Mouse (Mus musculus): ENCODE data around the gene Txnrd2.

The Txnrd2 gene

DNA sequence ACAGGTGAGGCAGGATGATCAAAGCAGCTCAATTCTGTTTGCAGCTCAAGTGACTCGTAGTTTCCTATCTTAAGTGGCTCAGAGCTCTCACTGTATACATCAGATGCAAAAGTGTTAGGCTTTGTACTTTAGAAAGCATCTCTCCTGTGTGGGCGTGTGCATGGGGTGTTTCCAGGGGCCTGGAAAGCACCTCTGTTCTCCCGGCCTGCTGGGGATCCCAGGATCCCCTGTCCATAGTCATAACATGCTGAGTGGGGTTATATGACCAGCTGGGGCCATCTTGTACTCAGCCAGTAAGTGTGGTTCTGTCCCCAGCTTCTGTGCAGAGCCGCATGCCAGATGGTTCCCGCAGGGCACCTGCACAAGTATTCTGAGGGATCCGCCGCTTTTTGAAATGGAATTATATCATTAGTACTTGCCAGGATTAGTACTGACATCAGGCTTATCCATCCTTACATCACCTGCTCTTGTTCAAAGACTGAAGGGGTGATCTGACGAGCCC, 26.2 kb downstream of the Txnrd2 start:
- DNase-seq, result peak in 1 of 2 experiments; percentile 36

DNA sequence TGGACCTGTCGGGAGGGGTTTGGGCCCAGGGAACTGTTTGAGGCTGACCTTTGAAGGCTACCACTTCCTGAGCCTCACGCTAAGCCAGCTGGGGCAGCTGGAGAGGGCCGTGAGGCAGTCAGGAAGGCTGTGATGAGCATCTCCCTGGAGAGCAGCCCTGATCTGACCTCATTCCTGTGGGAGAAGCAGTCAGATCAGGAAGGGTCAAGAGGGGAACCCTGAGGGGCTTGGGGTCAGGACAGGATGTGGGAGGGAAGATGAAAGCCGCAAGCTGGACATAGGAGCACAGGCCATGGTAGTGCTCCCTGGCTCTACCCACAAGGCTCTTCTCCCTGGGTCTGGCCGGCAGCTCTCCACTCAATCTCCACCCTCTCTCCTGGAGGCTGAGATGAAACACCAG, 27.7 kb downstream of the Txnrd2 start:
- DNase-seq, result no peak

DNA sequence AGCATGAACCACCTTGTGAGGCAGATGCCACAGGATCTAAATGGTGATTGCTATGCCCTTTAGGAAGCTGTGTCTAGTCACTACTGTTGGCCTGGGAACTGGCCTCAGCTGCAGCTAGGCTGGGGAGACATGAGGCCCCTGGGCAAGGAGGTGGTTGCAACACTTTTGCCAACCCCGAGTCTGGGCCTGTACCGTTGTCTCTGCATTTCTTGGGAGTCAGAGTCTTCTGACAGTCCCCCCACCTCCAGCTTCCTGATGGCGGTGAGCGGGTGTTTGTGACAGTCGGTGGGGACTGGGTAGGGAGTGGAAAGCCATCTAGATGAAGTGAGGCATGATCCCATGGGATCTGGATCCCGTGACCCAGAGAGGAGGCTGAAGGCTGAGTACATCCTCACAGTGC, 29.2 kb downstream of the Txnrd2 start:
- DNase-seq, result no peak

- no peak for DNase-seq
These were observed 32.5 kb downstream of the Txnrd2 start for GRCm38 (mm10) chr16:18458661-18459060.

- DNase-seq, result peak in 1 of 2 experiments; percentile 22
These were observed 33.3 kb downstream of the Txnrd2 start for GRCm38 (mm10) chr16:18459335-18459954.

GRCm38 (mm10) chr16:18459955-18460370, 33.8 kb downstream of the Txnrd2 start:
- peak in 1 of 2 experiments; percentile 26 for DNase-seq

DNA sequence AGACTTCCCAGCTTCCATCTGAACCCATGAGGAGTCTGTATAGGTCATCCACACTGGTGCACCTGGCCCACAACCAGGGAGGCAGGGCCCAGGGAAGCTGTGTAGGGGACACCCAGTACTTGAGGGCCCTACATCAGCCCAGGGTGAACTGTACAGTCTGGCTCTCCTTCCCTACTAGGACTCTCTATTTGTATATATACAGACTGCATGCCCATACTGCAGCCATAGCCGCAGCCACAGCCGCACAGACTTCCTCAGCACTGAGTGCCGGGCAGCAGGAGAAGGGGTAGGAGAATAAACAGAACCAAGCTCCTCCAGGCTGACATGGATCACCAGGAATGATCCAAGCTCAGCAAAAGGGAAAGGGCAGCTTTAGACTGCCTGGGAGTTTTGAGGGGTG, 34.6 kb downstream of the Txnrd2 start:
- no peak for DNase-seq

DNA sequence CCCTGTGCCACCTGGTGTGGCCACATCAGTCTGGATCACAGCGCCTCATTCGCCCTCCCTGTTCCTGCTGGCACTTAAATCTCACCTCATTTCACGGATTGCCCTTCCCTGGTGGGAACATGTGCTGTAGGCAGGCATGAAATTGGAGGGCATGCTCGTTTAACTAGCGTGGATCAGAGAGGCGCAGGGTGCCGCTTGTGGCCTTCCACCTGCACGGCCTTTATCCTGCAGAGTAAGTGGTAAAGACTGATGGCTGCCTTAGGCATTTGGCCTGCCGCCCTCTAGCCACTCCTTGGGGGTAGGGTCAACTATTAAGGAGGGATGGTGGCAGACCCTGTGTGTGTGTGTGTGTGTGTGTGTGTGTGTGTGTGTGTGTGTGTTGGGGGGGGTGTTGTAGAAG, 35.8 kb downstream of the Txnrd2 start:
- DNase-seq, result no peak

DNA sequence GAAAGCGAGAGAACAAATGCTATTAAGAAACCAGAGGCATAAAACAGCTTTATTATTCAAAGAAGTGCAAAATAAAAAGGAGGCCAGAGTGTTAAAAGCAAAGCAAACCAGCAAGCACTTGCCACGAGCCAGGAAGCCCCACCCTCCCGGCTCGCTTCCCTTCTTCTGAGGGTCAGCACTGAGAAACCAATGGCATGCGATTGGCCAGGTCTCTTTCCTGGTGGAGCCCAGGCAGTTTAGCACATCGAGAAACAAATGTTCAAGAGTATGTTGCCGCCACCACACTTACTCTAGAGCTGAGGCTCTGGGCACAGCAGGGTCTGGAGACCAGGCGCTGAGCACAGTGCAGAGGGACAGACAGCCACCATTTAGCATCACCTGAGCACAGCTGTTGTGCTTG, 36.4 kb downstream of the Txnrd2 start:
- DNase-seq, result no peak

- peak in 1 of 2 experiments; percentile 28 for DNase-seq
These were observed 38.1 kb downstream of the Txnrd2 start for GRCm38 (mm10) chr16:18464271-18464670.

DNA sequence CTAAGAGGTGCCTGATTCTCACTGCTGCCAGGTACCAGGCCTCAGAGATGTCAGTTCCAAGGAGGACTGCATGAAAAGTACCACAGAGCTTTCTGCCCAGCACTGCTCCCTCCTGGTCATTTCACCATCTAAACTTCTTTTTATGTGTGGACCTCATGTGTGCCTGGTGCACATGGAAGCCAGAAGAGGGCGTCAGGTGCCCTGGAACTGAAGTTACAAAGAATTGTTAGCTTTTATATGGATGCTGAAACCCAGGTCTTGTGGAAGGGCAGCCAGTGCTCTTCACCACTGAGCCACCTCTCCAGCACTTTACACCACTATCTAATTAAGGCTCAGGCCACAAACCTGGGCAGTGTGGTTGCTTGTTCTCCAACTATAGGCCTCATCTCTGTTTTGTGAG, 44.6 kb downstream of the Txnrd2 start:
- DNase-seq, result no peak

DNA sequence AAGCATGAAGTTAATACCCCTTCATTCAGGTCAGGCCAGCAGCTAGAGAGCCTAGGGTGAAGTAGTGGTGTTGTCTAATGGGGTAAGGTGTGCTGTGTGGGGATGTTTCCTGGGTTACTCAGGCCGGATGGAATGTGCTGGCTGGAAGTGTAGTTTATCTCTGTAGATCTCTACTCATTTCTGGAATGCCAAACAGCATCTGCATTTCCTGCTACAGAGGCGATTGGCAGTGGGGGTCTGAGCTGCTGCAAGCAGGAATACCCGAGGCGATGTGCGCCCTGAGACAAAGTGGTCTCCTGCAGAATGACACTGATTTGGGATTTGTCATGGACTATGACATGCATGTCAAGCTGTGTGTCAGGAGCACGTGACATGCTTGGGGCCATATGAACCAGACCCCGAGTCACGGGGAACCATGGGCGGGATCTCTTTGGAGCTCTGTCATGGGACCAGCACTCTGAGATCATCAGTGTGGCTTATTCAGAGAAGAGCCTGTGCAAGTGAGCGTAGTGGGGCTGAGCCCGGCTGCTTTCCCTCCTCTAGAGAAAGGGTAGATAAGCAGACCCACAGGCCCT, 45.3 kb downstream of the Txnrd2 start:
- DNase-seq, result peak in 1 of 2 experiments; percentile 1

DNA sequence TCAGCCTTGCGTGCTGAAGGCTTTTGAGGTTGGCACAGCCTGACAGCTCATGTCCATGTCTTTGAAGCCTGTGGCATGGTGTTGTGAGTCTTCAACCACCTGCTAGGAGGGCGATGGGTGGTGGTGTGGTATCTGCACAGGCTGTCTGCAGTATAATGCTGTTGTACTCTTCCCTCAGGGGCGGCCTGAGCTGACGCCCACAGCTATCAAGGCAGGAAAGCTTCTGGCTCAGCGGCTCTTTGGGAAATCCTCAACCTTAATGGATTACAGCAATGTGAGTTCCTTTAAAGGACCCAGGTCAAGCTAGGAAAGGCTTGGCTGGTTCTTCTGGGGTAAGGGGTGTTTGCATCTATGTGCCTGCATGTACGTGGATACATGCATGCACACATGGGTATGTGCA, 45.8 kb downstream of the Txnrd2 start:
- no peak for DNase-seq

DNA sequence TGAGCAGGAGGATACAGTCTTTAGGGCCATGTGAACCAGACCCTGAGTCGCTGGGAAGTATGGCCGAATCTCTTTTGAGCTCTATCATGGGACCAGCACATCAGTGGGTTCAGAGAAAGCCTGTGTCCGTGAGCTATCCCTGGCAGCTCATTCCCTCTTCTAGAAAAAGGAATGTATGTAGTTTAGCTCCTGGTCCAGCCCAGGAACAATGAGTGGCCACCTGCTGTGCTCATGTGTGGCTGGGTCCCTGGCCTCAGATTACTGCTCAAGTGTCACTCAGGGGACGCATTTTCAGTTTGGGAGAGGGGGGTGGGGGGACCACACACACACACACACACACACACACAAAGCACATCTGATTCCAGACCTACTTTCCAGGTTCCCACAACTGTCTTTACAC, 46.2 kb downstream of the Txnrd2 start:
- DNase-seq, result no peak

DNA sequence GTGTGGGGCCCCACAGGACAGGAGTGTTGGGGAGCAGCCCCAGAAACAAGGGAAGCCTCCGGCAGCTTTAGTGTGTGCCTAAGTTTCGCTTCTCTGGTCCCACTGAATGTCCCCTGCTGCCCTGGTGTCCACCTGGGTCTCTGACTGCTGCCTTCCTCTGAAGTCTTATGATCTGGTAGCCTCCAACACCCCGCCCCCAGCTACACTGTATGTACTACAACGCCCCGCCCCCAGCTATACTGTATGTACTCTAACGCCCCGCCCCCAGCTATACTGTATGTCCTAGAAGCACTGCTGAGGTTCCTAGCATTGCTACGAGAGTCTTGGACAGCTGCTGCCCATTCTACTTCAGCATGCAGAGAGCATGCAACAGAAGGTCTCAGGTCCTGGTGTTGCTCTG, 46.8 kb downstream of the Txnrd2 start:
- DNase-seq, result no peak

GRCm38 (mm10) chr16:18474021-18474420, 47.8 kb downstream of the Txnrd2 start:
- DNase-seq, result no peak

DNA sequence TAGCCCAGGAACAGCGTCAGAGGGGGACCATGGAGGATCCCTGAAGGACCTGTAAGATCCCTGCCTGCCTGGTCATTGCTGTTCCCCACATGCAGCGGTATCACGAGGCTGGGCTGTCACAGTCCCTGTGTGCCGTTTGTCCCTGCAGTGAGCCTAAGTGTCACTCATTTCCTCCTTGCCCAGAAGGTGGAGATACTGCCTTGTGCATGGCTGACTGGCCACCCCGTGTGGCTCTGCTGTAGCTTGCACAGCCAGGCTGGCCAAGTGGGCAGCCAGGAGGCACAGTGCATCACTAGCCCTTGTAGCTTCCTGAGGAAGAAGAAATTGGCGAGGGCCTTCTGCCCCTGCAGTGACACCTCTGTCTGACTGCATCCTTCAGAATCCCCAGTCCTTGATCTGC, 51.8 kb downstream of the Txnrd2 start:
- peak in 1 of 2 experiments; percentile 35 for DNase-seq

DNA sequence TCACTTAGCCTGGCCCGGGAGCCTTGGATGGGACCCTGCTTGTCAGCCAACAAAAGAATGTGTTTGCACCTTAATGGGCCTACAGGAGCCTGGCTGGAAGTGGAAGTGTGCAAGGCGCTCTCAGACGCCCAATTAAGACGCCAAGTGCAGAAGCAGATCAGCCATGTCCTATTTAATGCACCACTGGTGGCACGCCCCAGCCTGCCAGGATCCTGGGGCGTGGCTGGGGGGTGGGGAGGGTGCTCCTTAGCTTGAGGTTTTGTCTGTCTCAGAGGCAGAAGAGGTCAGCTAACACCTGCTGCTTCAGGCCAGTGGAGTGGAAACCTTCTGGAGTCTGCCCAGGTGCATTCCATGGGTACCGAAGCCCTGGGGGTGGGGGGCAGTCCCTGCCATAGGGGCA, 53.5 kb downstream of the Txnrd2 start:
- DNase-seq, result no peak

- DNase-seq, result no peak
These were observed 54.8 kb downstream of the Txnrd2 start for GRCm38 (mm10) chr16:18480933-18481485.

GRCm38 (mm10) chr16:18482431-18482830, 56.2 kb downstream of the Txnrd2 start:
- DNase-seq, result no peak

- no peak for DNase-seq
These were observed 57.7 kb downstream of the Txnrd2 start for GRCm38 (mm10) chr16:18483839-18484238.

GRCm38 (mm10) chr16:18484386-18484785, 58.2 kb downstream of the Txnrd2 start:
- no peak for DNase-seq

DNA sequence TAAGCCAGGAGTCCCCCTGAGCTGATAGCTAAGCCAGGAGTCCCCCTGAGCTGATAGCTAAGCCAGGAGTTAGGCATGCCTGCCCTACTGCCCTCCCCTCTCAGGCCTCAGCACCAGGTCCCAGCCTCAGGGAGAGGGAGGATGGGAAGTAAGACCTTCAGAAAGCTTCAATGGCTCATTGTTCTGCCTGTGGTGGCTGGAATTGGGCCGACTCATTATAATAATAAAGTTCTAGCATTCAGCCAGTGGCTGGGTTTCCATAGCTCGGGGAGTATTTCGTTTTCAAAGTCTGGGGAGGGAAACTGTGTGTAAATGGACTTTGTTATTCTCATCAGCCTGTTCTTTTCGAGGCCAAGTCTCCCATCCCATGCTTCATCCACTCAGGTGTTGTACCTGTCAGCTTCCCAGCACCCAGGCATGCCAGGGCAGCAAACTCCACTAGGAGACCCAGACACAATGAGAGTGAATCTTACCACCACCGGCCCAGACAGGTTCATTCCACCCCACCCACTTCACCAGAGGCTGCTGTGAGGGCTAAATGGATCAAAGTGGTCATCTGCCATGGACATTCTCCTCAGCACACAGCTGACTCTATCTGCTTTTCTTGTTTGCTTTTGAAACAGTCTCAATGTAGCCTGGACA, 58.7 kb downstream of the Txnrd2 start:
- no peak for DNase-seq

DNA sequence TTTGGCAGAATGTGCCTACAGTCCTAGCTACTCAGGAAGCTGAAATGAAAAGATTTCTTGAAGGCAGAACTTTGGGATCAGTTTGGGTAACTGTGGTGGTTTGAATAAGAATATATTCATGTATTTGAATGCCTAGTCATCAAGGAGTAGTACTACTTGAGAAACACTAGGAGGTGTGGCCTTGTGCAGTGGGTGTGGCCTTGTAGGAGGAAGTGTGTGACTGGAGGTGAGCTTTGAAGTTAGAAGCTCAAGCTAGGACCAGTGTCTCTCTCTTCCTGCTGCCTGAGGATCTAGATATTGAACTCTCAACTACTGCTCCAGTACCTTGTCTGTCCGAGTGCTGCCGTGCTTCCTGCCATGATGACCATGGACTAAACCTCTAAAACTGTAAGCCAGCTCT, 59.9 kb downstream of the Txnrd2 start:
- DNase-seq, result no peak

All from cerebellum, postnatal 10 days (tissue).